Mouse (Mus musculus) erythroblast, embryonic 14.5 days (primary cell): ENCODE results near the gene Ube2i.

Experiments
- GATA1 ChIP-seq: IDR thresholded peaks from 2 replicates; pipeline ENCODE4 v1.6.1; 2012; ENCODE audit warnings: low read length, inconsistent platforms, mixed read lengths
- TAL1 ChIP-seq: IDR thresholded peaks from 3 replicates; pipeline ENCODE4 v1.6.1; 2012; ENCODE audit warnings: low read length, inconsistent platforms, mixed read lengths

DNA sequence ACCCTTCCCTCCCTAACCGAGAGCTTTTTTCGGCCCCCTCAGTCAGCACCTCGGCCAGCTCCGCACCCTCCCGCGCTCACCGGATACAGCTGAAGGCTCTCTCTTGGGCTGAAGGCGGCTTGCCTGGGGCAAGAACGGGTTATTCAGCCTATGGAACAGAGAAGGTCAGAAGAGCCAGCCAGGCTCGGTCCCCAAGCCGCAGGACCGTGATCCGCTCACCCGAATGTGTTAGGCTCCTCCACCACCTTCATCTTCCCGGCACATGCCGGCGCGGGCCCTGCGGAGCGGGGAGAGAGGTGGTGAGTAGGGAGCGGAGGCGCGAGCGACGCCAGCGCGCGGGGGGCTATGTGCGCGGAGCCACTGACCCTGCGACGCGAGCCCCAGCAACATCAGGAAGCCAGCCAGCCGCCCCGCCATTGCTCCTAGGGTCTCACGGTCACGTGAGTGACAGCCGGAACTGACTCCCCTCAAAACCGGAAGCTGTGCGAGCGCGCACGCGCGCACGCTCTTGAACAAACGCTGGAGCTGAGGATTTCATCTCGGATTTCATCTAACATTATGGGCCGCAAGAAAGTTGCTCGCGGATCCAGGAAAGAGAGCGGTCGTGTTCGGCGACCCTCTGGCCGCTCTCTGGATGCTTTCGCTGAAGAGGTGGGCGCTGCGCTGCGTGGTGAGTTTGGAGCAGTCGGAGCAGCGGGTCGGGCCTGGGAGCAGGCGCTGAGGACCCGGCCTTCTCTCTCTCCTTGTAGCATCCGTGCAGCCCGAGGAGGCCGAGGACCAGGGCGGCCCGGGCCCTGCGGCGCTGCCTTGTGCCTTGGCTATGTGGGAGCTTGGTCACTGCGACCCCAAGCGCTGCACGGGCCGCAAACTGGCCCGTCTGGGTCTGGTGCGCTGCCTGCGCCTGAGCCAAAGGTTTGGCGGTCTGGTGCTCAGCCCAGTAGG lies 34.5 kb downstream of the Ube2i start, which contains the start of the genes Gnptg and Tsr3:
- TF ChIP-seq GATA1 (no peak), TAL1 (no peak)
